Mouse (Mus musculus) layer of hippocampus, adult 18-20 months (tissue): ENCODE measurements at regions not wholly inside any gene's neighbourhood (a gene's known extent, or its start where the extent isn't known, plus 50 kb on each side); places are given as distances from the start of the nearest gene placed in this dataset.

Experiments
- DNase-seq, 2 experiments: peaks; one replicate each; pipeline ENCODE4 v3.0.0; 2022; ENCODE audit warnings: low spot score in 2 of 2

- peak in 1 of 2 experiments; percentile 35 for DNase-seq
Observed at GRCm38 (mm10) chrX:107477066-107477465, 73.9 kb upstream of the Itm2a start.

GRCm38 (mm10) chrX:107469242-107469641 is 66.1 kb upstream of the Itm2a start:
- no peak for DNase-seq
